Mouse (Mus musculus) cortical plate, adult 2 months (tissue): ENCODE data around the gene Hpn.

Experiments used
- CTCF ChIP-seq: fragments of 200-500 bp; IDR thresholded peaks from 2 replicates; pipeline ENCODE4 v1.5.1; 2011; ENCODE audit warnings: mild to moderate bottlenecking, control low read depth, low read length; ENCODE audit not compliant: insufficient read depth; ENCODE audit errors: extremely low read depth
- POLR2A ChIP-seq: fragments of 200-500 bp; IDR thresholded peaks from 2 replicates; pipeline ENCODE4 v1.6.1; 2011; ENCODE audit warnings: mild to moderate bottlenecking, low read length, control low read depth; ENCODE audit not compliant: insufficient read depth; ENCODE audit errors: extremely low read depth

DNA sequence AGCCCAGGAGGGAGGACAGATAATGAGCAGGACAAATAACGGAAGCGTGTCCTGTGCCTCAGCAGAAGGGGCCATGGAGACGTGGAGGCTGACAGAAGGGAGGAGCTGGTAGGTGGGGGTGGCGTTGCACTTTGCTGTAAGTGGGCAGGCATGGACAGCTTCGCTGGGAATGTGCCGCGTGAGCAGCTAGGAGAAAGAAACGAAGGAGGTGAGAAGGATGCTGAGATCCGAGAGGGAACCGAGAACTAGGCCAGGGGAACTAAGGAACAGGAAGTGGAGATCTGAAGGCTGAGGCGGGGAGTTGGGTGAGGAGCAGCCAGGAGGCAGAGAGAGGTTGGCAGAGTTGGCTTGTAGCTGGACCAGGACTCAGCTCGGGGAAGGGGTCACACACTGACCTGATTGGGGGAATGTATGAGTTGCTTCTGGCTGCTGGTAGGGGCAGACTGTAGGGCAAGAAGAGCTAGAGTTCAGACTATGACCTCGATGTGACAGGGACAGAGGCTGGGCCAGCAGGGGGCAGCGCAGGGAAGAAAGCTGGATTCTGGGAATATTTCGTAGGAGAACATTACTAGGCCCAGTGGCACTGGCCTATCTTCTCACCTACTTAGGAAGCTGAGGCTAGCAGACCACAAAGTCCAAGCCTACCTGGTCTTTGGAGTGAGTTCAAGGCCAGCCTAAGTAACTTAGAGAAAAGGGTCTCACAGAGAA is 9.9 kb downstream of the Hpn start:
- no peak for TF ChIP-seq POLR2A
- peak; percentile 48 for TF ChIP-seq CTCF
